Mouse (Mus musculus): Measurements from ENCODE around the gene Ppm1l.

The Ppm1l gene

GRCm38 (mm10) chr3:69433580-69433979 is 116.9 kb downstream of the Ppm1l start:
- no peak for DNase-seq (ENCODE audit: low read depth, low spot score)

DNA sequence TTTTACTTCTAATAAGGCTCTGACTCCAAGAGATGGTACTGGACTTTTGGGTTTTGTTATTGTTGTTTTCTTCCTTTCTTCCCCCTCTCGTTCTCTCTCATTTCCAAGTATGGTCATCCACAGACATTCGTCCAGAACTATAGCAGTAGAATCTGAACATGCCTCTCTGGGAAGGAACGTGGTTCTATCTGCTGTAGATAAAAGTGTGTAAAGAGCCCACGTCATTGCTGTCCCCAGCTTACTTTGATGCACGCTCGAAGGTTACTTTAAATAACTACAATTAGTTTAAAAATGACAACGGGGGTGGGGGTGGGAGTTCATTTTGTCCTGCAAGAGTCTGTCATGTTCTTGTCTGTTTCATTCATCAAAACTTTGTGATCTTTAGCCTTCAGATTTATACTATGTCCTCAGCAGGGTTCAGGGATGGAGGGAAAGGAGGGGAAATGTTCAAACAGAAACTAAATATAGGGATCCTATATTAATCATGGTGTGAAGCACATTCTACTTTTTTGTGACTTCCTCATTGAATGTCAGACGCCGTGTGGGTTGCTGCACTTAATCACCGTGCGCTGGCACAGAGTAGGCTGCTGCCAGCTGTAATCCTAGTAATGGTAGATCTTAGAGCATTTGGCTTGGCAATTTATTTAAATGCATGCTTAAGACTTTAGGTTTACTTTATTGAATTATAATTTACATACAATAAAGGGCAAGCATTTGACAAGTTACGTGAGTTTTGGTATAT is 122.3 kb downstream of the Ppm1l start:
- no peak for DNase-seq (ENCODE audit: low read depth, low spot score)

DNA sequence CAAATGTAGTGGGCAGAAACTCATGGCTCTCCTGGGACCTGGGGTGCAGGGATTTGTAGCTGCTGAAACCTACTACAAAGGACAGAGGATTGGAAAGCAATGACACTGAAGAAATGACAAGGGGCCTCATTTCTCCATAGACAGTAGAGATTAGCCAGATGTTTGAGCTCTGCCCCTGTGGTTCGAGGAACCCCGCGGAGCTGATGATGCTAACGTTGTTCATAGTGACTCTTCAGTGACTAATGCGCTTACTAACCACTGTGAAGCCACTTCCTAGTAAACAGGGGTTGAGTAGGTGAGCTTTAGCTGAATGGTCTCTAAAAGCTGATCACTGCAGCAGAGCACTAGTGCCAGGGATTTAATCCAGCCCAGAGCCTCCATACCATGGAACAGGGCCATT is 124.1 kb downstream of the Ppm1l start:
- no peak for DNase-seq (ENCODE audit: low read depth, low spot score)

- DNase-seq (ENCODE audit: low read depth, low spot score), result no peak
Observed at GRCm38 (mm10) chr3:69446989-69447388, 130.3 kb downstream of the Ppm1l start.

GRCm38 (mm10) chr3:69449041-69449440 is 132.4 kb downstream of the Ppm1l start:
- DNase-seq (ENCODE audit: low read depth, low spot score), result no peak

- DNase-seq (ENCODE audit: low read depth, low spot score), result no peak
Observed at GRCm38 (mm10) chr3:69454330-69454729, 137.7 kb downstream of the Ppm1l start.

- DNase-seq (ENCODE audit: low read depth, low spot score), result no peak
Observed at GRCm38 (mm10) chr3:69456071-69456470, 139.4 kb downstream of the Ppm1l start.

GRCm38 (mm10) chr3:69458756-69459155 is 142.1 kb downstream of the Ppm1l start:
- no peak for DNase-seq (ENCODE audit: low read depth, low spot score)

DNA sequence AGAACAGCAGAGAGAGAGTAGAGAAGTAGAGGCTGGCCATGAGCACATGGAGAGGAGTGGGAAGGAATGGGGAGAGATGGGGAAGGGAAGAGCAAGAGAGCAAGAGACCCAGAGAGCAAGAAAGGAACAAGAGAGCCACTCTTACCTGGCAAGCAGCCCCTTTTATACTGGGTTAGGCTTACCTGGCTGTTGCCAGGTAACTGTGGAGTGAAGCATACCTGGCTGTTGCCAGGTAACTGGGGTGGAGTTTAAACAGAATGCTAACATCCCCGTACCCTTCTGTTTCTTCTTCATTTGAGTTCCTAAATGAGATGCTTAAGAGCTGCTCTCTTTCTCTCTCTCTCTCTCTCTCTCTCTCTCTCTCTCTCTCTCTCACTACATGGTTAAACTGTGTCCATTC is 145.3 kb downstream of the Ppm1l start:
- no peak for DNase-seq (ENCODE audit: low read depth, low spot score)

GRCm38 (mm10) chr3:69465751-69466150 is 149.1 kb downstream of the Ppm1l start:
- no peak for DNase-seq (ENCODE audit: low read depth, low spot score)

DNA sequence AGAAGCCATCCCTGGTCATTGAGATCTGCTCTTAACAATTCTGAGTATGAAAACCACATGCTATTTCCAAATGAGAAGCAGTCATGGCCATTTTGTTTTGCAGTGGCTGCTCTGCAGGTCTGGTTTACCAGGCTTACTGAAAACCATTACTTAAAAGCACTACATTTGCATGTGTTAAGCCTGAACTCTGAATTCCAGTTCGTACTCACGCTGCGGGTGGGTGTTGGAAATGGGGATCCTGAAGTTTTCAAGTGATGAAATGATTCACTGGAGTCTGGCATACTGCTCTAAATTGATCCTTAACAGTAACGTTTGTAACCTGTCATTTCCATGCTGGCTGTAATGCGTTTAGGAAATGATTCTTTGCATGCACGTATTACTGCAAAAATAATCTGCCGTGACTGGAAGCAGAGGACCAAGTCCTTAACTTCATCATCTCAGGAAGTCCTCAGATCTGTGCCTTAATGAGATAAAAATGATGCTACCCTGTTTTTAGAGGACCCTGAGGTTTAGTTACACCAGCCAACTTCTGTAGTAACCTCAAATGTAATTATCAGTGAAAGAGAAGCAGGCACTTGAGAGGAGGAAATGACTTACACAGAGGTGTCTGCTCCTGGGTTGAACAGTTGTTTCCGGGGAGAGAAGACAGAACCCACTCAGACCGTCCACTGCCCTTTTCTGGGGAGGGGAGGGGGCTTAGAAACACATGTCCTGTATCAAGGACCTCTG is 151.8 kb downstream of the Ppm1l start:
- no peak for DNase-seq (ENCODE audit: low read depth, low spot score)

GRCm38 (mm10) chr3:69469463-69470141 is 152.9 kb downstream of the Ppm1l start:
- no peak for DNase-seq (ENCODE audit: low read depth, low spot score)

- DNase-seq (ENCODE audit: low read depth, low spot score), result no peak
Observed at GRCm38 (mm10) chr3:69470142-69470796, 153.6 kb downstream of the Ppm1l start.

GRCm38 (mm10) chr3:69475850-69476450 is 159.3 kb downstream of the Ppm1l start:
- DNase-seq (ENCODE audit: low read depth, low spot score), result no peak

GRCm38 (mm10) chr3:69479937-69480336 is 163.3 kb downstream of the Ppm1l start:
- no peak for DNase-seq (ENCODE audit: low read depth, low spot score)

- DNase-seq (ENCODE audit: low read depth, low spot score), result peak; percentile 64
Observed at GRCm38 (mm10) chr3:69481835-69482234, 165.2 kb downstream of the Ppm1l start.

DNA sequence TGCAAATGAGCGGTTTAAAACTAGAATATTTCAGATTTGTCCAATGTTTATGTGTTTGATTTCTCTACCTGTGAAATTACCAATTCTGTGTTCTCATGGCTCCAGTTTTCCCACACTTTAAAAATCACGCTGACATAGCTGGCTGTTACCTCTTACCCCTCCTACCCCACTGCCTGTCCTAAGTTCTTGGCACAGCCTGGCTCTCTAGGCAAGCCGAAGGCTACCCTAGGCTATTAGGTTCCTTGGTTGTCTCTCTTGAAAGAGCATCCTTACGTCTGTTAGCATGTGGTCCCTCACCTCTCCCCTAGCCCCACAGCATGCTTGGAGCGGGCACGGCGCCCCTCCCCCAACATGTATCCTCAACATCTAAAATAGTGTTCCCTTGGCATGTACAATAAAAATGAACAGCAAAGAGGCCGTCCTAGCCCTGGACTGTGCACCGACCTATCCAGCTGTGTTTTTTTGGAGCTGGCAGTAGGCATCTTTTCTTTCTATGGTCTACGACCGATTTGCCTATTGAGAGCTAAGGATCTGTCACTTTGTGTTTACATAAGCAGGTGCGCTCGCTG is 167.4 kb downstream of the Ppm1l start:
- DNase-seq (ENCODE audit: low read depth, low spot score), result no peak

- DNase-seq (ENCODE audit: low read depth, low spot score), result no peak
Observed at GRCm38 (mm10) chr3:69484582-69484981, 167.9 kb downstream of the Ppm1l start.

DNA sequence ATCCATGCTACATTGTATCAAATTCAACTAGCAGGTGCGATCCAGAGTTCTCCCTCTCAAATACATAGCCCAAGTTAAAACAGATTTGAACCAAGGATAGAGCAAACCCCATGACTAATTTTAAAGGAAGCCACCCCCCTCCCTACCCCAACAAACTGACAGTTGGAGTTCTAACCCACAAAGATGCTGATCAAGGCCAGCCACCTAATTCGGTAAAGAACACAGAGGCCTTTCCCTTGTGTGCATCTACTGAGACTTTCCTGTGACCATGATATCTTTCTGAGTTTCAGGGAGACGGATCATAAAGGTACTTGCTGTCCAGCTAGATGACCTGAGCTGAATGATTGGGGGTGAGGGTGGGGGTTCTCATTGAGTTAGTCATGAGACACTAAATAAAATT is 168.7 kb downstream of the Ppm1l start:
- no peak for DNase-seq (ENCODE audit: low read depth, low spot score)

DNA sequence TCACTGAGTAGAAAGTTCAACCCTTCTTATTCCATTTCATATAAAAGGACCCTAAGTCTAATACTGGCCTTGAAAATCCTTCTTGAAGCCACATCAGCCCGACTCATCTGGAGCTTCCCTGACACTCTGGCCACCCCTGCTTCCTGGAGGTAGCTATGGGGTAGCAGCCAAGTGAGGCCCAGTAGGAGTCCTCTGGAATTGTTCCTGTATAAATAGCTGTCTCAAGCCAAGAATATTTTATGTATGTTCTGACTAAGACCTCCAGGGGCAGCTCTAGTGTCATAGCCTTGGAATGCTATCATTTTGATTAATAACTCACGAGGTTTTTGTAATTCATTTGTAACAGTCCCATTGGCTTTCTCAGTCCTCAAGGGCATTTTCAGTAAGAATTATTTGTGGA is 169.1 kb downstream of the Ppm1l start:
- DNase-seq (ENCODE audit: low read depth, low spot score), result no peak

GRCm38 (mm10) chr3:69487471-69487870 is 170.8 kb downstream of the Ppm1l start:
- DNase-seq (ENCODE audit: low read depth, low spot score), result no peak

Measured in brain, embryonic 18.5 days (tissue).